Mouse (Mus musculus): Measurements from ENCODE around the gene Rxylt1. TPM values are rescaled to one million over a fixed set of nuclear protein-coding genes. Genes with fewer than 3 reads are reported as not detected.
A peak's percentile ranks its signal among the peaks of the same experiment; 100 is the strongest.

Gene Rxylt1
- 28.1 and 30.5 TPM in 2 replicates for polyA plus RNA-seq (2015; fragmentation: Nextera tagmentation; extraction: Ambion mirVana)

GRCm38 (mm10) chr10:122096980-122097844 is at the start of gene Rxylt1:
Gene Rxylt1 (minus strand): TSS chr10:122097371.
- peak within 1 kb of the TSS; percentile 88 for H3K27ac ChIP-seq (ENCODE audit: low read depth)
- H3K27me3 ChIP-seq (ENCODE audit: insufficient read depth, low read length): no peaks in the 10 kb centered on the region
- under 1% methylated on average over 42 of the region's 48 CpGs for WGBS (ENCODE audit: insufficient replicate concordance)
- H3K4me1 ChIP-seq (ENCODE audit: insufficient read depth): peaks cover 8% of the 10 kb centered on the region; the same call in 1 of the 2 replicates
- peak within 1 kb of the TSS; percentile 97 for H3K4me2 ChIP-seq (ENCODE audit: low read depth, low read length)
- peak; percentile 96 for DNase-seq
- peak; percentile 96 for ATAC-seq
- 0 out of 2 replicates have a peak, but pooled peaks cover 4% of the 10 kb centered on the region for H3K36me3 ChIP-seq (replicated peaks; ENCODE audit: insufficient read depth, low read length)
- H3K9ac ChIP-seq (replicated peaks): peak within 1 kb of the TSS; percentile 81
- peak within 1 kb of the TSS; percentile 64 for H3K4me3 ChIP-seq (ENCODE audit: low read depth, low read length)
- no peaks in the 10 kb centered on the region for H3K9me3 ChIP-seq (ENCODE audit: low read length)
- TF ChIP-seq CTCF (IDR thresholded peaks at IDR 0.05; ENCODE audit: low read depth) (no peak), EP300 (IDR thresholded peaks at IDR 0.05; ENCODE audit: low read depth) (no peak)

DNA sequence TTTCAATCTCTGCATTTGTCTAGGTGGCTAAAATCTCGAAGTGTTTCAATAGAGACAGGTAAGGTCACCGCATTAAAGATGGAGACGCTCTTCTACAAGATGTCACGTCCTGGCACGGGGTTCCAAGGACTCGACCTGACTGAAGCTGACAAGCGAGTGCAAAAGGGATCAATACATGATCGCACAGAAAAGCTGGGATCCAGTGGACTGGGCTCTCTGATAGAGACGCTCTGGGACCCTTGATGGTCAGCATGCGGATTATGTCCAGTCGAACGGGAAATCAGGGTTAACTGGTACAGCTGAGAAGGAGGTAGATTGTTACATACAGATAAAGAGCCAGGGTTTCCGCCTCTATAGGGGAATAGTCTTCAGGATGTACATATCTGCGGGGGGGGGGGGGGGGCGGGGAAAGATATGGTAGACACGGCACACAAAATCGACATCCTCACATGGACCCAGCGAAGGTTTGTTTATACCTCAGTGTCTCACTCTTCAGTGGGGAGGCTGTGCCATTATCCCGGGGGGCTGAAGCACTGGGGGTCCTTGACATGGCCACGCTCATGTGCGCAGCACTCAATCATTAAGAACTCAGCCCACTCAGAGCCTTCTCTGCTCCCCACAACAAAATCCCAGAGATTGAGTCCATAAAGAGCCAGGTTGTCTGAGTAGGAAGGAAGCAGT is 24.3 kb upstream of the Rxylt1 start:
- no peak overlapping the region for H3K4me2 ChIP-seq (ENCODE audit: low read depth, low read length)
- H3K27ac ChIP-seq (ENCODE audit: low read depth): no peak overlapping the region
- no peaks in the 10 kb centered on the region; the same call in 1 of the 2 replicates for H3K4me1 ChIP-seq (ENCODE audit: insufficient read depth)
- H3K4me3 ChIP-seq (ENCODE audit: low read depth, low read length): no peak overlapping the region
- no peaks in the 10 kb centered on the region for H3K36me3 ChIP-seq (replicated peaks; ENCODE audit: insufficient read depth, low read length)
- no peak overlapping the region for H3K9ac ChIP-seq (replicated peaks)
- ATAC-seq (no peak), DNase-seq (no peak)
- TF ChIP-seq CTCF (IDR thresholded peaks at IDR 0.05; ENCODE audit: low read depth) (no peak), EP300 (IDR thresholded peaks at IDR 0.05; ENCODE audit: low read depth) (no peak)
- no peaks in the 10 kb centered on the region for H3K27me3 ChIP-seq (ENCODE audit: insufficient read depth, low read length)
- 82% methylated on average over 17 of the region's 21 CpGs for WGBS (ENCODE audit: insufficient replicate concordance)
- H3K9me3 ChIP-seq (ENCODE audit: low read length): peaks cover 3% of the 10 kb centered on the region; the same call in 1 of the 2 replicates

GRCm38 (mm10) chr10:122120500-122121289 is 23.5 kb upstream of the Rxylt1 start:
- ATAC-seq (no peak), DNase-seq (no peak)
- TF ChIP-seq EP300 (IDR thresholded peaks at IDR 0.05; ENCODE audit: low read depth) (no peak), CTCF (IDR thresholded peaks at IDR 0.05; ENCODE audit: low read depth) (no peak)
- Histone ChIP-seq H3K9me3 (ENCODE audit: low read length) (peaks cover 3% of the 10 kb centered on the region; the same call in 1 of the 2 replicates), H3K4me1 (ENCODE audit: insufficient read depth) (no peaks in the 10 kb centered on the region; the same call in 1 of the 2 replicates), H3K27ac (ENCODE audit: low read depth) (no peak overlapping the region), H3K4me2 (ENCODE audit: low read depth, low read length) (no peak overlapping the region), H3K36me3 (replicated peaks; ENCODE audit: insufficient read depth, low read length) (no peaks in the 10 kb centered on the region), H3K4me3 (ENCODE audit: low read depth, low read length) (no peak overlapping the region), H3K27me3 (ENCODE audit: insufficient read depth, low read length) (no peaks in the 10 kb centered on the region), H3K9ac (replicated peaks) (no peak overlapping the region)
- 80% methylated on average over 16 of the region's 16 CpGs for WGBS (ENCODE audit: insufficient replicate concordance)

GRCm38 (mm10) chr10:122119451-122119850 is 22.3 kb upstream of the Rxylt1 start:
- no peaks in the 10 kb centered on the region for H3K27me3 ChIP-seq (ENCODE audit: insufficient read depth, low read length)
- 30% methylated on average over 6 of the region's 6 CpGs for WGBS (ENCODE audit: insufficient replicate concordance)
- no peak overlapping the region for H3K27ac ChIP-seq (ENCODE audit: low read depth)
- ATAC-seq (no peak), DNase-seq (no peak)
- H3K36me3 ChIP-seq (replicated peaks; ENCODE audit: insufficient read depth, low read length): no peaks in the 10 kb centered on the region
- H3K4me1 ChIP-seq (ENCODE audit: insufficient read depth): no peaks in the 10 kb centered on the region; the same call in 1 of the 2 replicates
- no peak overlapping the region for H3K9ac ChIP-seq (replicated peaks)
- peaks cover 1% of the 10 kb centered on the region; the same call in 1 of the 2 replicates for H3K9me3 ChIP-seq (ENCODE audit: low read length)
- no peak overlapping the region for H3K4me2 ChIP-seq (ENCODE audit: low read depth, low read length)
- TF ChIP-seq EP300 (IDR thresholded peaks at IDR 0.05; ENCODE audit: low read depth) (no peak), CTCF (IDR thresholded peaks at IDR 0.05; ENCODE audit: low read depth) (no peak)
- H3K4me3 ChIP-seq (ENCODE audit: low read depth, low read length): no peak overlapping the region

DNA sequence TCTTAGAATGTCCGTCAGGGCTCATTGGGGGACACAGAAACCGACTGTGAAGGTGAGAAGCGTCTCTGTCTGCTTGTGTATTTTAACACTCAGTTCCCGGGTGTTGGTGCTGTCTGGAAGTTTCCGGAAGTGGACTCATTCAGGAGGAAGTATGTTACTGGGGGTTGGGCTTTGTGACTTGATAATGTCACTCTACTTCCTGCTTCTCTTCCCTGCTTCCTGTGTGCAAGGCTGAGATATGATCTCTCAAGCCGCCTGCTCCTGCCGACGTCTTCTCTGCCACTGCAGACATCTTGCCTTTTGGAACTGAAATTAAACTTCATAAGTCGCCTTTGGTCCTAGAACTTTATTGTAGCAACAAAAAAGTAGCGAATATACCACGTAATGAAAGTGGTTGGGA is 19.5 kb upstream of the Rxylt1 start:
- no peaks in the 10 kb centered on the region for H3K9me3 ChIP-seq (ENCODE audit: low read length)
- TF ChIP-seq CTCF (IDR thresholded peaks at IDR 0.05; ENCODE audit: low read depth) (no peak), EP300 (IDR thresholded peaks at IDR 0.05; ENCODE audit: low read depth) (no peak)
- DNase-seq (no peak), ATAC-seq (no peak)
- H3K27me3 ChIP-seq (ENCODE audit: insufficient read depth, low read length): no peaks in the 10 kb centered on the region
- 40% methylated on average over 11 of the region's 11 CpGs for WGBS (ENCODE audit: insufficient replicate concordance)
- no peaks in the 10 kb centered on the region for H3K36me3 ChIP-seq (replicated peaks; ENCODE audit: insufficient read depth, low read length)
- H3K4me3 ChIP-seq (ENCODE audit: low read depth, low read length): no peak overlapping the region
- no peaks in the 10 kb centered on the region; the same call in 1 of the 2 replicates for H3K4me1 ChIP-seq (ENCODE audit: insufficient read depth)
- no peak overlapping the region for H3K27ac ChIP-seq (ENCODE audit: low read depth)
- 0 out of 2 replicates have a peak overlapping the region, but pooled peaks have one; percentile 8 for H3K4me2 ChIP-seq (ENCODE audit: low read depth, low read length)
- no peak overlapping the region for H3K9ac ChIP-seq (replicated peaks)
